Mouse (Mus musculus): ENCODE results near the gene Mamdc2.

GRCm38 (mm10) chr19:23457492-23457891, 9.2 kb upstream of the Mamdc2 start:
- no peak for TF ChIP-seq POLR2A (IDR thresholded peaks at IDR 0.05; ENCODE audit: insufficient read depth, low read depth, low read length)
- no peak for TF ChIP-seq CTCF (IDR thresholded peaks at IDR 0.05; ENCODE audit: insufficient read depth, low read depth, low read length)

All from olfactory bulb, adult 2 months (tissue).